Mouse (Mus musculus) liver, adult 2 months (tissue): ENCODE results near the gene Pex11a.

Experiments used
- CTCF ChIP-seq: fragments of 200-500 bp; IDR thresholded peaks from 2 replicates; pipeline ENCODE4 v1.5.1; 2011; ENCODE audit warnings: low read depth, low read length, control low read depth
- POLR2A ChIP-seq: fragments of 200-500 bp; IDR thresholded peaks from 2 replicates; pipeline ENCODE4 v1.6.1; 2011; ENCODE audit warnings: low read length, control low read depth; ENCODE audit not compliant: insufficient read depth; ENCODE audit errors: extremely low read depth

DNA sequence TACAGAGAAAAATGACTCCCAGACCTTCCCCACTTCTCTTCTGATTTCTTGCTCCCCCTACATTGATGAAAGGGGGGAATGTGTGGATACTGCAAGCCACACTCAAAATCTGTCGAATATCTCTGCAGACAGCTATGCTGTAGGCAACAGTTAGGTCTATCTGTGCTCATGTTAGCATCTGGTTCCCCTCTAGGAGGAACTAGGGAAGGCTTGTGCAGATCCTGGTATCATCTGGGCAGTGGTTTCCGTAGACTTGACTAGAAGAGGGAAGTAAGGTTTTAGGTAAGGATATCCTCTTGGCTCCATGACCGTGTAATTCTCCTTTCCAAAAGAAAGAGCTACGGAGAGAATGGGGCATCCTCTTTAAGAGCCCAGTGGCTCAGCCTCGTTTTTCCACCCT lies 1.7 kb upstream of the Pex11a start:
- TF ChIP-seq CTCF, result no peak
- no peak for TF ChIP-seq POLR2A
